Mouse (Mus musculus) midbrain, embryonic 16.5 days (tissue): ENCODE data around the gene Map3k1. TPM values are rescaled to one million over a fixed set of nuclear protein-coding genes. Genes with fewer than 3 reads are reported as not detected.
"Not testable (repeated sequence)": the region's sequence is repeated elsewhere in the genome, so short reads cannot be mapped to it uniquely, and the experiment has no call there.

Experiments
- ATAC-seq: fragments of 200-750 bp; cut with Nextera tagmentation; 2 replicates; pipeline ENCODE4 v1.8.0; 2017; ENCODE audit warnings: moderate TSS enrichment
- H3K27ac ChIP-seq: fragments of 300-500 bp; sonication (generic); 2 replicates; pipeline ENCODE4 v1.5.1; 2014; ENCODE audit warnings: mild to moderate bottlenecking, low read length, mixed read lengths
- H3K27me3 ChIP-seq: fragments of 300-500 bp; sonication (generic); 2 replicates; pipeline ENCODE4 v1.6.1; 2014; ENCODE audit warnings: low read depth, low read length, mixed read lengths; ENCODE audit not compliant: control insufficient read depth, insufficient read depth
- H3K36me3 ChIP-seq: fragments of 300-500 bp; sonication (generic); 2 replicates; pipeline ENCODE4 v1.6.1; 2014; ENCODE audit warnings: mild to moderate bottlenecking, low read length, moderate library complexity, mixed read lengths; ENCODE audit not compliant: control insufficient read depth, insufficient read depth
- H3K4me1 ChIP-seq: fragments of 300-500 bp; sonication (generic); 2 replicates; pipeline ENCODE4 v1.6.1; 2014; ENCODE audit warnings: mild to moderate bottlenecking, low read length, mixed read lengths; ENCODE audit not compliant: control insufficient read depth, insufficient read depth
- H3K4me2 ChIP-seq: fragments of 300-500 bp; sonication (generic); 2 replicates; pipeline ENCODE4 v1.6.1; 2014; ENCODE audit warnings: mild to moderate bottlenecking, low read length, mixed read lengths
- H3K4me3 ChIP-seq: fragments of 300-500 bp; sonication (generic); 2 replicates; pipeline ENCODE4 v1.5.1; 2014; ENCODE audit warnings: low read depth, mild to moderate bottlenecking, low read length, moderate library complexity, mixed read lengths
- H3K9ac ChIP-seq: fragments of 300-500 bp; sonication (generic); 2 replicates; pipeline ENCODE4 v1.6.1; 2014; ENCODE audit warnings: low read depth, low read length, mixed read lengths
- H3K9me3 ChIP-seq: fragments of 300-500 bp; sonication (generic); replicated peaks from 2 replicates; pipeline ENCODE4 v1.6.1; 2014; ENCODE audit warnings: mild to moderate bottlenecking, low read length, mixed read lengths; ENCODE audit not compliant: control insufficient read depth, poor library complexity, severe bottlenecking
- WGBS: fragments of 180-500 bp; shearing (Covaris S2); extraction: QIAGEN DNeasy Blood & Tissue Kit; methylation state at CpG from one replicate; pipeline ENCODE4 v1.1.7; 2014; 5-methylcytosine and 5-hydroxymethylcytosine counted together
- polyA plus RNA-seq: library from polyadenylated mRNA; unstranded; fragments of >200 nt; fragmentation: Nextera tagmentation; extraction: Ambion mirVana; gene quantifications from 2 replicates; pipeline ENCODE4 v1.2.1, GENCODE M21; 2015

The Map3k1 gene
- polyA plus RNA-seq, 1 experiment from 2014 or later: 10.5 TPM

- 0 out of 2 replicates have a peak overlapping the region, but pooled peaks have one; percentile 6 for H3K9ac ChIP-seq
- WGBS: 84% methylated on average over 4 of the region's 4 CpGs
- H3K36me3 ChIP-seq: peaks cover 32% of the 10 kb centered on the region
- not testable (repeated sequence) for H3K4me2 ChIP-seq, H3K4me1 ChIP-seq, H3K27ac ChIP-seq, H3K9me3 ChIP-seq, H3K27me3 ChIP-seq, ATAC-seq, H3K4me3 ChIP-seq
Observed at GRCm38 (mm10) chr13:111703952-111704351, 104.8 kb downstream of the Map3k1 start.

GRCm38 (mm10) chr13:111703396-111703795 is 105.4 kb downstream of the Map3k1 start:
- Histone ChIP-seq H3K27me3 (no peaks in the 10 kb centered on the region), H3K27ac (no peak overlapping the region), H3K4me3 (no peak overlapping the region), H3K36me3 (peaks cover 32% of the 10 kb centered on the region), H3K9ac (no peak overlapping the region), H3K4me1 (no peaks in the 10 kb centered on the region), H3K4me2 (no peak overlapping the region), H3K9me3 (no peaks in the 10 kb centered on the region)
- WGBS: 97% methylated on average over 10 of the region's 10 CpGs
- ATAC-seq: no peak

Other genes starting within 250 kb of the Map3k1 start
- gene Gm10198, start 216.2 kb downstream of the Map3k1 start, polyA plus RNA-seq: not detected in 2 replicates
- 18.9 and 19.5 TPM in 2 replicates for gene Mier3, start 128.0 kb downstream of the Map3k1 start, polyA plus RNA-seq